Mouse (Mus musculus): ENCODE measurements around the gene Lurap1.

- TF ChIP-seq POLR2A (IDR thresholded peaks at IDR 0.05; ENCODE audit: low read depth, low read length): no peak
- TF ChIP-seq CTCF (IDR thresholded peaks at IDR 0.05; ENCODE audit: extremely low read depth, insufficient read depth, insufficient read length, insufficient replicate concordance): no peak
Observed at GRCm38 (mm10) chr4:116198422-116198821, 47.3 kb upstream of the Lurap1 start.
